Mouse (Mus musculus) cerebellum, adult 8-10 months (tissue): ENCODE measurements around the gene Tgfbi.

Source experiments
- DNase-seq: peaks from one replicate; pipeline ENCODE4 v3.0.0; 2022

The Tgfbi gene

DNA sequence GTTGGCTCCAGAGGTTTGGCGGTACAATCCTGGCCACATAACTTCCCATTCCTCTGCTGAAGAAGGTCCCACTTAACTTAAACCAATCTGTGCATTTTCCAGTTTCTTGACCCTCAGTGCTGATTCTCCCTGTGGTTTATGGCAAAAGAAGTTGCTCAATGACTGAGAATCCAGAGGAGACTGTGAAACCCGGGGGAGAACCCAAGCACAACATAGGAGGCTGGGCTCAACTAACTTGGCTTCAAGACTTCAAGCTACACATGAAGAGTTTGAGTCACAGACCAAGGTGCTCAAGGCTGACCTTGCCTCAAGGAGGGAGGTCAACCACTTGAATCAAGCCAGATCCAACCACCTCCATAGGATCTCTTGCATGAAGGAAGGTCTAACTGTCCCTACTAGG, 9.8 kb upstream of the Tgfbi start:
- no peak for DNase-seq

DNA sequence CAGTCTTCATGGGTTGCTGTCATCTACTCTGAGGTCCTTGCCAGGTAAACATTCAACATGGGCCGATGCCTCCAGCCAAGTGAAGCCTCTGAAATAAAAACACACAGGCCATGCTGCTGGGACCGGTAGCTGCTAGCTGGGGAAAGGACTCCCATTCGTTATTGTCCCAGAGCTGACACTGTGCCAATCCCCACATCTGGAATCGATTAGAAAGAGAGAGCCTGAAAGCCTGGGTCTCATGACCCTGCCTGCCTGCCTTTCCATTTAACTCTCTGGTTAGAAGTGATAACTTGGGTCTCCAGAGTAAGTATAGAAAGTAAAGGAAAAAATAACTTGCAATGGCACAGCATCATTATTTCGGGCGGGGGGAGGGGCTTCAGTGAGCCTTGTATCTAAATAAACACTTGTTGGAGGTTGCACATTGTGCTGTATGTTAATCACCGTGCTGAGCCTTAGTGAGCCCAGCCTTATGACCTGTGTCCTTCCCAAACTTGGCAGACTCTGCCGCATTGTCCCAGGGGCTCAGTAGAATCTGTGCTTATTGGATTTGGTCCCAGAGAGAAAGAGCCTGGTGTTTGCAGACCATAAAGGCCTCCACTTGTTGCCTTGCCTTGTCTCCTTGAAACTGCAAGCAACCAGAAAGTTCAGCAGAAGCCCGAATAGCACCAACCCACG, 9.0 kb upstream of the Tgfbi start:
- DNase-seq = no peak

DNA sequence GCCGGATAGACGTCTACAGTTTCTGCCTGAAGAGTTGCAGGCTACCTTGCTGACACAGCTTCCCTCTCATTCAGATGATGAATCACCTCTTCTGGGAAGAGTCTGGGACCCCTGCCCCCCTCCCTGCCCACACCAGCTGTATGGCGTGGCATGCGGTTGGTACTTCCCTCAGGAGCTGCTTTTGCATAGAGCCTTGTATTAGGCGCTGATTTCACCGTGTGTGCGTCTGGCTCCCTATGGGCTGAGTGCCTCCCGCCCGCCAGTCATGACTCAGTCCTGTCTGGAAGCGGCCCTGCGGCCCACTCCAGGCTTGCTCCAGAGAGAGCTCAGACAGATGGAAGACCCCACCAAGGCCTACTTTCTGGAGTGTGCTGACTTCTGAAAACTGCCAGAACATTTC, 8.1 kb upstream of the Tgfbi start:
- no peak for DNase-seq

DNA sequence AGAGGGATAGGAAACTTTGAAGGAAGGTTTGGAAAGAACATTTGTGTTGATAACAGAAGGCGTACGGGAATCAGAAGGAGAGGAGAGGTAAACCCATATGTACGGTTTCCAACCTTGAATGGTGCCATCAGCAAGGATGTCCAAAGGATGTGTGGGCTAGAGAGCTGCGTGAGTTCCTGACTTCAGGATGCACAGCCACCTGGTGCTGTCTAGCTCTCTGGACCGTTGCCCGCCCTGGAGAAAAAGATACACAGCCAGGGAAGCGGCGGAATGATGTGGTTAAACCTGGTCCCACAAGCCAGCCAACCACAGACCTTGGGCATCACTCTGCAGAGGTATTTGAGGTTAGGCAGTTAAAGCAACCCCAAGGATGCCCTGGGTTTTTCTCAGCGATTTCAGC, 3.8 kb upstream of the Tgfbi start:
- DNase-seq = peak; percentile 70

DNA sequence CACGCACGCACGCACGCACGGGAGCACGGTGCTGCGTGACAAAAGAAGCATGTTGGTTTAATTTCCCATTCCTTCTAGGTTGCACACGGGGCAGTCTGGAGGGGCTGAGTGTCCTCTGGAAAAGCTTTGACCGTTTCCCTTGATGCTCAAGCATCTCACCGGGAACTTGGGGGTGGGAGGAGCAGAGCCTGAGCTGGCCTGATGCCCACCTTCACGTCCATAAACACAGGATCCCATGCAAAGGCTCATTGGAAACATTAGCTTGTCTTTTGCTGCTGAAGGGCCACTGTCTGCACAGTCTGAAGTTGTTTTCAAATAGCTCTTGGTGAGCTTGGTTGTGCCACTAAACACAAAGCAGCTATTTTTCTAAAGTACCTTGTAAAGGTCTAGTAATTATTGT, 2.6 kb upstream of the Tgfbi start:
- no peak for DNase-seq

DNA sequence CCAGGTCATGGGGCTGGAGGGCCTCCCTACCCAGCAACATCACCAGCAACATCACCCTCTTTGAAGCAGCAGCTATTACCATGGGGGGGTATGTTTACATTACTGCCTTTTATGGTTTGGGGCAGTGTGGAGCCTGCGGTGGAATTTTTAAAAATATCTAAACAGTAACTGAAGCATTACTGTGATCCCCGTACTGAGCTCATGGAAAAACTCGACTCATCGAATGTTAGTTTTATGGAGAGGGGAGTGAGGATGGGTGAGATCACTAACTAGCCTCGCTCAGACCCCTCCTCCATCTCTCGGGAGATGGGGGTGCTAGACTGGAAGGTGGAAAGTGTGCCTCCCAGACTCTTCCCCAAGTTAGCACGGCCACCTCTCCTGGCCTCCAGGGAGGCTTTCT, 2.1 kb upstream of the Tgfbi start:
- DNase-seq = no peak

DNA sequence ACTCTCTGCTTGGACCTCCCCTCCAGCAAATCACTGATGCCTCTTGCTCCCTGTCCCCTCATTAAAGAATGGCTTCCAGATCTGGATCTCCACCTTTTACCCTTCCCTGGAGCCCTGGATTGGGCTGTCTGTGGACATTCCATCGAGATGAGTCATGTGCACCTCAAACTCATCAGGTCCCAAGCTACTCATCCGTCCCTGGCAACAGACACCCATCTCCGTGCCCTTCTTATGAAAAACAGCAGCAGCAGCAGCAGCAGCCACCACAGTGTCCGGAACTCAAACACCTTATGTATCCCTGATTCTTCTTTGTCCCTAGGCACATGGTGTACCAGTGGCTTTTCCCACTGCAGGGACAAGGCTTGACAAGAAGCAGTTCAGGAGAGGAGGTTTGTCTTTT, 1.5 kb upstream of the Tgfbi start:
- DNase-seq = no peak

DNA sequence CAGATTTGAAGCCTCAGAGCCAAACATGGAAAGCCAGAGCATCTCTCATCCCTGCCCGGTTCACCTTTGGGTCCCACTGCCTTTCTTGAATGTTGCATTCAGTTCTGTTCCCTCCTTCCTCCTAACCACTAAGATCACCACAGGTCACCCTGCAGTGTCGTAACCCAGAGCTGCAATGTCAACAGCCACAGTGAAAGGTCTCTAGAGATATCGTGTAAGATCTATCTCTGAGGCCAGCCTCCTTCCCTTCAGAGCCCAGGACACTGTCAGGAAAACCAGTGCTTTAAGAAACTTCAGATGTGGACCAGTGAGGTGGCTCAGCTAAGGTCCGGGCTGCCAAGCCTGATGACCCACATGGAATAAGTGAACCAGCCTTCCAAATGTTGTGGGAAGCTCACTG, 1.8 kb downstream of the Tgfbi start:
- no peak for DNase-seq

DNA sequence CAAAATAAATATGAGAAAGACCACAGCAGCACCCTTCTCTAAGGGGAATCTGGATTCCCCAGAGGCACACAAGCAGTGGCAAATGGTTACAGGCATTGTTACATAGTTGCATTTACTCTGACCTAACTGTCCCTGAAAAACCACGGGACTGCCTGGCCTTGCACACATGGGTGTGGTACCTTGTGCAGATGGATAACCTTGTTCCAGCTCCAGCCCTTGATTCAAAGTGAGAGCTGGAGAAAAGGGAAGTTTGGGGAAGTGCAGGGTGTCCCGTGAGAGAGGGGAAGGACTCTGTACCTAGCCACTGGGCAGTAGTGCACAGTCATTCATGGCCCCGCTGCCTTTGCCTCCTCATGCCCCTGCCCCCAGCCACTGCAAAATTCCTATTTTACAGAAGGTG, 2.4 kb downstream of the Tgfbi start:
- no peak for DNase-seq

DNA sequence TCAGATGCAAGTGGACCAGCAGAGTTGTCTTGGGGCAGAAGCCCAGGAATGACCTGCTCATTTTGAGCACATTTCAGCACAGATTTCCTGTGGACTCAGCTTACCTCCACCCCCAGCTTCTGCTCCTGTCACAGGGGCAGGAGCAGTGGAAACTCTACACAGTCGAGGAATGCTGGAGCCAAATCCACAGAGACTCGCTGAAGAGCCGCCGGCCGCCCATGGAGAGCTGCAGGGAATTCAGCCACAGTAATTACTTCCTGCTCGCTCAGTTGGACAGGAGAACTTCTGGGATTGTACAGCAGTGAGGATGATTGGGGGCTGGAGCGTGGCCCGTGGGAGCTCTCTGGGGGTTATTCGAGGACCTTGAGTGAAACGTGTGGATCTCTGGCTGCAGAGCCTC, 3.0 kb downstream of the Tgfbi start:
- no peak for DNase-seq

DNA sequence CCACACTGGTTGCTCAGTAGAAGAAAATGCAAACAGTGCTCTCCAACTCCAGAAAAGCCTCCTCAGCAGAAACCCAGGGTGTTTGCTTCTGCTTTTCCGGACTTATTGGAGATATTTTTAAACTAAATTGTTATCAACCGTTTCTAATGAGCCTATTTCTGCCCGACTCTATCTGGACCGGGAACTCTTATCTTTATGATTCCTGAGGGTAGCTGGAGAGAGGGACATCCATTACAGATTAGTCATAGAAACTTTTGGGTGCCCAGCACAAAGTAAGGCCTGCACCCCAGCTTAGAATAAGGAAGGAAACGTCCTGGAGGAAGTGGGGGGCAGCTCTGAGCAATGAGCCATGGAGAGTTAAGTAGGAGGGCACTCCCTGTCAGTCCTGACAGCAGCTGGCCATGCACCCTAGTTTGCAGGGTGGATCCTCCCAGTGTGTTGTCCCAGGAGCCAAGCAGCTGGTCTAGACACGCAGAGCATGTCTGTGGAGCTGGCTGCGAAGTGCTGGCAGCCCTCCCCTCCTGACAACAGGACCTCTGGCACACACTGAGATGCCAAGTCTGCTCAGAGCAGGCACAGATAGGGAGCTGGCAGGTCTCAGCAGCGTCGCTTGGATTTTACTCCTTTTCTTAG, 4.2 kb downstream of the Tgfbi start:
- no peak for DNase-seq

DNA sequence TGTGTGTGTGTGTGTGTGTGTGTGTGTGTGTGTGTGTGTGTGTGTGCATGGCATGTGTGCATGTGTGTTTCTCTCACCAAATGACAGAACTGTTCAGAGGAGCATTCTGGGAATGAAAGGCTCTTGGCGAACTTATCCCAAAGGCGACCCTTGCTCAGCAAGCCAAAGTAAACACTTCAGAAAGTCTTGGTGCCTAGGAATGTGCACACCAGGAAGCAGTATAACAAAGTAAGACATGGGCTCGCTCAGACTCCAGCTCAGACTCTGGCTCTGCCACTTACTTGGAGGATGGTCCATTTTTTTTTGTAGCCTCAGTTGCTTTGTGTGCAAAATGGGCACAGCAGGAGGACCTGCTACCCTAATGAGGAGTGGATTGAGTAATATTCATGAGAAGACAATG, 5.4 kb downstream of the Tgfbi start:
- DNase-seq = no peak

DNA sequence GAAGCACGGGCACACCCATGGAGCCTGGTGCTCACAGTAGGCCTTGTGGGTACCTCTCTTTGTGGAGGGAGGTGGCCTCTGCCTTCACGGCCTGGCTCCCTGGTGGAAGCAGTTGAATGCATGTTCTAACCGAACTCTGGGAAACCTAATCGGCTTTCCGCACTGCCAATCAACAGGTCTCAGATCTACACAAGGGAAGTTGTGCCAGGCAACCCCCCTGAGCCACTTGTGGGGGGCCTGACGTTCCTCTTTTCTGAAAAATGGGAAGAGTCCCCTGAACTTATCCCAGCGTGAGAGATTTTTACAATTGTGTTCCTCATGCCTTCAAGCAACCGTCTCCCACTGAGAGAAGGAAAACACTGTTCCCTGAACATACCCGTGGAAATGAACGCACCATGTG, 5.9 kb downstream of the Tgfbi start:
- DNase-seq = no peak

DNA sequence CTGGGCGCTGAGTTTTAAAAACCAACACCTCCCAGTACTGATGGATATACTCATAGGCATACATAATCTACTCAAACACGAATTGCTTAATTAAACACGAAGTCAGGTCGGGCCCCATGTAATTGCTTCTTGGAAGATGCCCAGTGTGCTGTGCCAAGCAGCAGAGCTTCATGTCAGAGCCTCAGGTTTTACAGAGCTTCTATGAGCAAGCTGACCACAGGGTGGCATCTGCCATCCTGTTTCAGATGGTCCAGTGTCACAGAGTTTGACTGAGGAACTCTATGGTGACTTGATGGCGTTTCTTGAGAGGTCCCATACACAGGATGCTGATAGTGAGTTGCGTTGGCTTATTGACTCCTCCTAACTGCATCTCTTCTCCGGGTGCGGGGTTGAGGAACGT, 6.5 kb downstream of the Tgfbi start:
- DNase-seq = peak; percentile 27

DNA sequence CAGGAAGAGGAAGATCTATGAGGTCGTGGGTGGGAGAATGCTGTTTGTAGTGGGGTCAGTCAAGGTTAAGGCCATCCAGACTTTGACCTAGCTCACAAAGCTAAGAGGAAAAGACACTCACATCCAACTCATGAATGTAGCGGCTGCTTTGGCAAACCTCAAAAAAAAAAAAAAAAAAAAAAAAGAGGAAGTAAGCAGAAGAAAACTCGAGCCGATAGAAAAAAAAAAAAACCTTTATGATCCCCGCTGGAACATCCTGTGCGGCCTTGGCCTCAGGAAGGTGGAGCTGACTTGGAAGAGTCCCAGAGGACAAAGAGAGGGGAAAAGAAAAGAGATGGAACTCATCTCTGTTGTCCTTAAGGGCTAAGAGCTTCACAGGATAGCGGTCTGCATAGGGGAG, 7.1 kb downstream of the Tgfbi start:
- no peak for DNase-seq

DNA sequence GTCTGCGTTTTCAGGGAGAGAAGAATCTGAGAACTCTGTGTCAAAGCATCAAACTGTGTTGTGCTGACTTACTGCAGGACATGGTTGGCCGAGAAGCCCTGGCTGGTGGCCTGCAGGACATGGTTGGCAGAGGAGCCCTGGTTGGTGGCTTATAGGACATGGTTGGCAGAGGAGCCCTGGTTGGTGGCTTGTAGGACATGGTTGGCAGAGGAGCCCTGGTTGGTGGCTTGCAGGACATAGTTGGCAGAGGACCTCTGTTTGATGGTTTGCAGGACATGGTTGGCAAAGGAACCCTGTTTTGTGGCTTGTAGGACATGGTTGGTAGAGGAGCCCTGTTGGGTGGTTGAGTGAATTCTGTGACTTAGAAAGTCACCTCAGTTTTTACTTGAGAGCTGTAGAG, 7.9 kb downstream of the Tgfbi start:
- DNase-seq = no peak

DNA sequence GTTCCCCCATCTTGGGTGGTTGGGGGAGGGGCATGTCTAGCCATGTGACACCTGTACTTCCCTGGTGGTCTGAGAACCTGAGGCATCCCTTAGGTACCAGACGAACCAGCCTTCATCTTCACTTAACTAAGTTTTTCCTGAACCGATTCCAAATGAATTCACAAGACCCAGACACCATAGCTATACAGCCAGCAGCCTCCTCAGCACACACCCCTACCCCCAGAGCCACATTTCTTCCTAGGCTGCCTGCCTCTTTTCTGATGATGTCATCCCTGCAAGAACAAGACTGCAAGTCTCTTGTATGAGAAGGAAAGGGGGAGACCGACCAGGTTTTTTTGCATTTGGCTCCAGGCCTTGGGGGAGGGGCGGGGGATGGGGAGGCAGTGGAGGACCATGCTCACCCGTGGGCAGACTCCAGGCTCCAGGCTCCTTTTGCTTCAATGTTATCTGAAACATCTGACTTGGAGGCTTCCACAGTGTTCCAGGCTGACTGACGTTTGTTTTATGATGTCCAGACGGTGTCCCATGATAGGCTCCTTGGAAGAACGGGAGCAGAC, 13.0 kb downstream of the Tgfbi start:
- DNase-seq = no peak

DNA sequence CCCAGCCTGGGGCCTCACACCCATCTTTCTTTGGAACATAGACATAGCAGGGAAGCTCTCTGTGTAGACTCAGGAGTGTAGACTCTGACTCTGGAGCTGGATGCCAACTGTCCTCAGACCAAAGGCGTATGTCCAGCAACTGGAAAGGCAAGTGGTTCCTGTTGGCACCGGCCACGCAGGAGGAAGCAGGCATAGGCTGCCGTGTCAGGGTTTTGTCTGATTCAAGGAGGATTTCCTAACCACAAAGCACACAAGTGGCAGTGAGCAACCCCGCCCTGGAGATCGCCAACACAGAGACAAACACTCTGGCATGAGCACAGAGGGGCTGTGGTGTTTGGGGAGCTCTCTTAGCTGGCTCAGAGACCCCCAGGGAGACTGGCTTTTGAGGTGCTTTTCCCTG, 17.2 kb downstream of the Tgfbi start:
- DNase-seq = no peak

DNA sequence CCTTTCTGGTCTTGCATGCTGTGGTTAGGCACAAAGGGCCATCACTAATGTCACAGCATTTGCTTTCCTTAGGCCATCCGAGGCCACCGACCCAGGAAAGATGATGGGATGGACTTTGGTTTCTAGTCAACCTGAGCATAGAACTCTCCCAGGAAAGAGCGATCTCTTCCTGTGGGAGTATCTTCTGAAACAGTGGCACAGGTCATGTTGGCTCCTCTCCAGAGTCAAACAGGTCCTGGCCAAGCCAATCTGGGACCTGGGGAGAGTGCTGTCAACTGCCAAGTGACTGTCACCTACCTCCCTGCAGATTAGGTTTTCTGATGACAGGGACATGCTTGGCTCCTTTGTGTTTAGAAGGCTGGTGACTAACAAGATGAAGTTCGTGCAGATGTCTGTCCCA, 20.8 kb downstream of the Tgfbi start:
- DNase-seq = no peak

DNA sequence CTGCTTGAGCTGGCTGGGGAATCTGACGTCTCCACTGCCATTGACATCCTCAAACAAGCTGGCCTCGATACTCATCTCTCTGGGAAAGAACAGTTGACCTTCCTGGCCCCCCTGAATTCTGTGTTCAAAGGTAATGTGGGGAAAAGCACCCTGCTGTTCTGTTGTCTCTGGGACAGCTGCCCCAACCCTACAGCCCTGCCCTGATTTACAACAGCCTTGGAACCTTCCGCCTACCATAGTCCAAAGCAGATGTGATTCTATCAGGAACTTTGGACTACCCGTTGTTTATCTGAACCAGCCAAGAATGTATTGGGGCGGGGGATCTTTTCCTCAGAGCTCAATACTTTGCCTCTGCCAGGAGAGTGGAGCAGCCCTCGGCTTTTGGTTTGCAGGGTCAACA, 21.2 kb downstream of the Tgfbi start:
- no peak for DNase-seq

DNA sequence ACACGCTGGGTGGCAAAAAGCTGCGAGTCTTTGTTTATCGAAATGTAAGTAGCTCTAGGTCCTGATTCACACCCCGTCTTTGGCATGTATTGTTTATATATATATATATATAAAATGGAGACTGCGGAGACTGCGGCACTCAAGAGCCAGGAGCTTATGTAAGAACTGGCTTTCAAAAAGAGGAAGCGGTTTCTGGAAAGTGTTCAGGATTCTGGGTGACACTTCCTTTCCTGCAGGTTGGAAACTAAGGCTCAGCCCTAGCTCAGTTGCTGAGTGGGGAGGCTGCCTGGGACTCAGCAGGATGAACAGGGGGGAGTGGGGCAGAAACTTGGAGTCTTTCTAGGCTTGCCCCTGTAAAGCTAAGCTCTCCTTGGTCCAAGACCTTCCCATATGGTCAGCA, 22.0 kb downstream of the Tgfbi start:
- no peak for DNase-seq

DNA sequence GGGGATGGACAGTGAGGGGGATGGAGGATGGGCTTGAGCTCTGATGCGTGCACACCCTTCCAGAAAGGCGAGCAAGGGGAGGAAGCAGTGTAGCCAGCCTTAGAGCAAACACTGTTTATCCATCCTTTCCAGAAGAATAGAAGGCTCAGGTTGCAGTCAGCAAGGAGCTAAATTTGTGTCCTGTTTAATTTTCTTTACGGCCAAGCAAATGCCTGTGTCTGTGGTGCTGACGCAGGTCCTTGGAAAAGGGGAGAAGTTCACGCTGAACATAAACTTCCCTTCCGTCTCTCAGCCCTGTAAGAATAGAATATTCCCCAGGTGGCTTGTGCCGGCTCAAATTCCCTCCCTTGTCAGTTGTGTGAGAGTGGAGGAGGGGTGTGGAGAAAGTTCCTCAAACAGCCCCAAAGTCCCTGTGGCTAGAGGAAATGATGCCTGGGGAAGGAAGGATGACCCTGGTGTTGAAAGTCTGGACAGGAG, 24.9 kb downstream of the Tgfbi start:
- no peak for DNase-seq

DNA sequence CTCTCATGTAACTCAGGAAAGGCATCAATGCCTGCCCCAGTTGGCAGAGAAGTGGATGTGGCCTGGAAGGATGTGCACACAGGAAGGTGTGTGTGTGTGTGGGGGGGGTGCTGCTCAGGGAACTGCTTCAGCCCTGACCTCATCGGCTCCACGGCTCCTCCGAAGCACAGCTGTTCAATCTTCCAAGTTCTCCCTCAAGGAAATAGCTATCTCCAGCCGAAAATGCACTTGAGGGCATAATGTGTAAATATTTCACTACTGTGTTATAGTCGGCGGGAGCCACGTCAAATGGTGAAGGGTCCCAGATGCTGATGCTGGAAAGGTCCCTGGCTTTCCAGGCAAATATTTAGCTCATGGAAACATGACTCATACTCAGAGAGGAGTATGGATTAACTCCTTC, 25.6 kb downstream of the Tgfbi start:
- DNase-seq = no peak

DNA sequence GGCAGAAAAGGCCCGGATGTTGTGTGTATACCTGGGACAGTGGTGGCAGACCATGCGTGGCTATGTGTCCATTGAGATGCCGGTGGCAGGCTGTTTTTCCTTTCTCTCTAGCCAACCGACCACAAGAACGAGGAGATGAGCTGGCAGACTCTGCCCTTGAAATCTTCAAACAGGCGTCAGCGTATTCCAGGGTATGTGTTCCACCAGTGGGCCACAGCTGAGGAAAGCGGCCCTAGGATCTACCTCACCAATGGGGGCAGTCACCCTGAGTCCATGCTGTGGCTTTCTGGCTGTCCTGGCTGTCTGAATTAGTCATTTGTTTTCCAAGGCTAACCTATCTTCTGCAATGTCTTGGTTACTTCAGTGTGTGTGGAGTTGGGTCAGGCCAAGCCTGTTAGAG, 27.7 kb downstream of the Tgfbi start:
- no peak for DNase-seq

DNA sequence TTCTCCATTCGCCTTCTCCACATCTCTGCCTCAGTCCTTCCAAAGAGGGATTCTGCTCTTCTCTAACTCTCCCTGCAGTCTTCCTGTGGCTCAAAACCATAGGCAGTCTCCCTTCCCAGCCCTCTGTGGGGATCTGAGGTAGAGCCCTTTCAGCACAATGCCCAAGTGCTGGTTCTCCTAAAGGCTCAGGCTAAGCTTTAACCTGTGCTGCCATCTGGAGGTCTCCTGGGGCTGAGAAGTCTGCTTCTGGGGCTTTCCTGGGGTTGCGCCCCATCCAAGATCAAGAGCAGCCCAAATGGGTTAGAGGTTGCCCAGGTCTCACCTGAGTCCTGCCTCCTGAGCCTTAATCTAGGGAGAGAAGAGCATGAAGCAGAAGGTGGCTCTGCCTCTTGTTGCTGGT, 32.4 kb downstream of the Tgfbi start:
- no peak for DNase-seq
